Mouse (Mus musculus) megakaryocyte, adult 5-6 weeks (primary cell): ENCODE results near the gene Fam208b. TPM values are rescaled to one million over a fixed set of nuclear protein-coding genes. Genes with fewer than 3 reads are reported as not detected.
"Not testable (repeated sequence)": the region's sequence is repeated elsewhere in the genome, so short reads cannot be mapped to it uniquely, and the experiment has no call there.

ENCODE experiments used
- ATAC-seq: 2 replicates; pipeline ENCODE4 v1.8.0; 2016; ENCODE audit warnings: mild to moderate bottlenecking, inconsistent platforms; ENCODE audit not compliant: poor library complexity, severe bottlenecking
- total RNA-seq, 2 experiments: library from RNA; stranded (forward) in 1 of 2; stranded (reverse) in 1 of 2; fragments of 153-499, 151-499 nt in 1 of 2; fragments of 221-1000, 200-1000 nt in 1 of 2; gene quantifications; 2 replicates each; pipeline versions ENCODE4 v1.2.3 to v1.2.4; 2015 to 2017

Fam208b gene
- total RNA-seq, 2 experiments from 2014 or later = 16.7 to 27.4 TPM

- peak; percentile 74 for ATAC-seq
Measured at GRCm38 (mm10) chr13:3519994-3520393, 90.9 kb downstream of the Fam208b start.

- not testable (repeated sequence) for ATAC-seq
Measured at GRCm38 (mm10) chr13:3519357-3519756, 91.6 kb downstream of the Fam208b start.

Other genes with a start within 250 kb of the Fam208b start
- gene Gdi2, start 73.0 kb downstream of the Fam208b start, total RNA-seq (2015) = 654 and 710 TPM in 2 replicates
- gene Gdi2, start 73.0 kb downstream of the Fam208b start, total RNA-seq (2017) = 551 and 553 TPM in 2 replicates
- 5.6 and 9.0 TPM in 2 replicates for gene Asb13, start 22.9 kb upstream of the Fam208b start, total RNA-seq (2015)
- gene Asb13, start 22.9 kb upstream of the Fam208b start, total RNA-seq (2017) = 2.7 and 4.0 TPM in 2 replicates
- gene Calml3, start 193.2 kb upstream of the Fam208b start, total RNA-seq (2015) = not detected in 2 replicates
- gene Calml3, start 193.2 kb upstream of the Fam208b start, total RNA-seq (2017) = not detected in 2 replicates
- not detected in 2 replicates for gene Calm4, start 226.6 kb upstream of the Fam208b start, total RNA-seq (2015)
- gene Calm4, start 226.6 kb upstream of the Fam208b start, total RNA-seq (2017) = not detected in 2 replicates
- gene Calm5, start 243.1 kb upstream of the Fam208b start, total RNA-seq (2015) = not detected in 2 replicates
- not detected in 2 replicates for gene Calm5, start 243.1 kb upstream of the Fam208b start, total RNA-seq (2017)